Mouse (Mus musculus) embryonic facial prominence, embryonic 14.5 days (tissue): ENCODE measurements around the gene Slc12a8. TPM values are rescaled to one million over a fixed set of nuclear protein-coding genes. Genes with fewer than 3 reads are reported as not detected.
"Not testable (repeated sequence)": the region's sequence is repeated elsewhere in the genome, so short reads cannot be mapped to it uniquely, and the experiment has no call there.

ENCODE experiments used
- ATAC-seq: fragments of 200-750 bp; cut with Nextera tagmentation; 2 replicates; pipeline ENCODE4 v1.8.0; 2017; ENCODE audit warnings: low read depth, moderate number of reproducible peaks, moderate TSS enrichment
- DNase-seq: peaks from one replicate; pipeline ENCODE4 v3.0.0-alpha.2; 2015; ENCODE audit warnings: low spot score
- H3K27ac ChIP-seq: fragments of 300-500 bp; sonication (generic); replicated peaks from 2 replicates; pipeline ENCODE4 v1.5.1; 2014; ENCODE audit warnings: low read depth, mild to moderate bottlenecking, low read length, moderate library complexity
- H3K27me3 ChIP-seq: fragments of 300-500 bp; sonication (generic); replicated peaks from 2 replicates; pipeline ENCODE4 v1.6.1; 2014; ENCODE audit warnings: low read length; ENCODE audit not compliant: control insufficient read depth, insufficient read depth
- H3K36me3 ChIP-seq: fragments of 300-500 bp; sonication (generic); 2 replicates; pipeline ENCODE4 v1.6.1; 2014; ENCODE audit warnings: low read length, mixed read lengths; ENCODE audit not compliant: control insufficient read depth, insufficient read depth
- H3K4me1 ChIP-seq: fragments of 300-500 bp; sonication (generic); 2 replicates; pipeline ENCODE4 v1.6.1; 2014; ENCODE audit warnings: antibody characterized with exemption, low read length; ENCODE audit not compliant: control insufficient read depth, insufficient read depth
- H3K4me2 ChIP-seq: fragments of 300-500 bp; sonication (generic); 2 replicates; pipeline ENCODE4 v1.6.1; 2014; ENCODE audit warnings: low read depth, mild to moderate bottlenecking, low read length, moderate library complexity, mixed read lengths
- H3K4me3 ChIP-seq: fragments of 300-500 bp; sonication (generic); 2 replicates; pipeline ENCODE4 v1.5.1; 2014; ENCODE audit warnings: low read depth, mild to moderate bottlenecking, low read length
- H3K9ac ChIP-seq: fragments of 300-500 bp; sonication (generic); 2 replicates; pipeline ENCODE4 v1.6.1; 2014; ENCODE audit warnings: low read depth, mild to moderate bottlenecking, low read length, moderate library complexity, mixed read lengths
- H3K9me3 ChIP-seq: fragments of 300-500 bp; sonication (generic); 2 replicates; pipeline ENCODE4 v1.6.1; 2016; ENCODE audit warnings: low read length; ENCODE audit not compliant: control insufficient read depth
- WGBS: fragments of 180-500 bp; shearing (Covaris S2); extraction: QIAGEN DNeasy Blood & Tissue Kit; methylation state at CpG from one replicate; pipeline ENCODE4 v1.1.7; 2014; 5-methylcytosine and 5-hydroxymethylcytosine counted together
- polyA plus RNA-seq: library from polyadenylated mRNA; unstranded; fragments of >200 nt; fragmentation: Nextera tagmentation; extraction: Ambion mirVana; gene quantifications from 2 replicates; pipeline ENCODE4 v1.2.1, GENCODE M21; 2014

The Slc12a8 gene
- polyA plus RNA-seq, 1 experiment from 2014 or later, result 1.0 TPM

DNA sequence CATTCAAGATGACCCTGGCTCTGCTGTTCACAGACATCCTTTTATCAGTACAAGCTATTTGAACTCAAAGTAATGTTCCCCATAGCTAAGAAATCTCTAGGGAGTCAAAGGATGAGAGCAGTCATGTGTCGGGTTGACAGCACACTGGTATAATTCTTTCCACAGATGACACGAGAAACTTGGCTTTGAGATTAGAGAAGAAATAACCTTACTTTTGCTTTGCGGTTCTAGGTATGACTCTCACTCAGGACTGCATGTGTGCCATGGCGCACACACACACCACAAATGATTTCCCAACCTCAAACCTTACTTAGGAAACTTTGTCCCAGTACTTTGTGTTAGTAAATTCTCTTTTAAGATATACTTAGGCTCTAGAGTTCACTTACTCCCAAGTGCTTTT is 22.8 kb upstream of the Slc12a8 start:
- H3K27me3 ChIP-seq, result no peaks in the 10 kb centered on the region
- ATAC-seq (no peak), DNase-seq (no peak)
- H3K4me3 ChIP-seq, result no peak overlapping the region
- H3K4me1 ChIP-seq, result no peaks in the 10 kb centered on the region
- H3K4me2 ChIP-seq, result no peak overlapping the region
- peaks cover 42% of the 10 kb centered on the region for H3K36me3 ChIP-seq
- 88% methylated on average over 4 of the region's 4 CpGs for WGBS
- H3K9ac ChIP-seq, result no peak overlapping the region
- H3K9me3 ChIP-seq, result no peaks in the 10 kb centered on the region
- H3K27ac ChIP-seq, result no peak overlapping the region

DNA sequence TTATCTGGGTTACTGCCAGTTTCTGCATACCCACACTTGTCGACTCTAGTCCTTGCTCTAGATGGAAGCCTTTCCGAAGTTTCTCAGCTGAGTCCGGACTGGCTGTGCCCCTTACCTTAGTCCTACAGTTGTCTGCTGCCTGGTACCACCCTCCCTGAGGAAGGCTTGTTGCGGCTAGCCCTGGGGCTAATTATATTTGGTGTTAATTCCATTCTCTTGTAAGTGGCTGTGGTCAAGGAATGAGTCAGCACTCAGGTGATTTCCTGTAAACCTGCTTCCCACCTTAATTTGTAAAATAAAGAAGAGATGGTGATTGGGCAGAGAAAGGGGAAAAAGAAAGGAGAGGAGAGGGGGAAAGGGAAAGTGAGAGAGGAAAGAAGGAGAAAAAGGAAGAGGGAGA is 9.0 kb upstream of the Slc12a8 start:
- no peak overlapping the region for H3K4me3 ChIP-seq
- H3K4me1 ChIP-seq, result no peaks in the 10 kb centered on the region
- H3K27ac ChIP-seq, result no peak overlapping the region
- no peaks in the 10 kb centered on the region for H3K27me3 ChIP-seq
- H3K36me3 ChIP-seq, result no peaks in the 10 kb centered on the region; the same call in 1 of the 2 replicates
- no peak for ATAC-seq
- H3K9me3 ChIP-seq, result 0 out of 2 replicates have a peak, but pooled peaks cover 5% of the 10 kb centered on the region
- WGBS, result 90% methylated on average over 4 of the region's 4 CpGs
- H3K4me2 ChIP-seq, result no peak overlapping the region
- DNase-seq, result no peak
- H3K9ac ChIP-seq, result no peak overlapping the region

DNA sequence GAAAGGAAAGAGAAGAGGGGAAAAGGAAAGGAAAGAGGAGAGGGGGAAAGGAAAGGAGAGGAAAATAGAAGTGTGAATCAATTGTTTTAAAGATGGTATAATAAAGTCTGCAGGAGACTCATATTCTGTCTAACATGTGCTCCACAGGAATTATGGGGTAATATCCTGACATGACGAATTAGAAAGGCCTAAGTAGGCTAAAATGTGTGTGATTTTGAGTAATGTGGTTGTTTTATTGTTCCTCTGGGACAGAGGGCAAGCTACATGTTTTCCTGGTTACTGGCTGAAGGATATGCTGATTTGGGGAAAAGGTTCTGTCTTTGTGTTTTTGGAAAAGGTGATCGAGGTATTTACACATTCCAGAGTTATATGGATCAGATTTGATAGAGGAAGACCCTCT is 7.9 kb upstream of the Slc12a8 start:
- H3K9ac ChIP-seq, ATAC-seq, DNase-seq, H3K36me3 ChIP-seq, H3K4me3 ChIP-seq, H3K27ac ChIP-seq, H3K4me1 ChIP-seq, H3K9me3 ChIP-seq, H3K4me2 ChIP-seq, H3K27me3 ChIP-seq: not testable (repeated sequence)
- WGBS, result 86% methylated on average over 2 of the region's 2 CpGs

GRCm38 (mm10) chr16:33510856-33511255 is 6.3 kb upstream of the Slc12a8 start:
- H3K4me1 ChIP-seq, H3K27me3 ChIP-seq, H3K9ac ChIP-seq, ATAC-seq, H3K9me3 ChIP-seq, H3K4me3 ChIP-seq, H3K27ac ChIP-seq, H3K4me2 ChIP-seq, DNase-seq, H3K36me3 ChIP-seq: not testable (repeated sequence)
- 95% methylated on average over 4 of the region's 4 CpGs for WGBS

DNA sequence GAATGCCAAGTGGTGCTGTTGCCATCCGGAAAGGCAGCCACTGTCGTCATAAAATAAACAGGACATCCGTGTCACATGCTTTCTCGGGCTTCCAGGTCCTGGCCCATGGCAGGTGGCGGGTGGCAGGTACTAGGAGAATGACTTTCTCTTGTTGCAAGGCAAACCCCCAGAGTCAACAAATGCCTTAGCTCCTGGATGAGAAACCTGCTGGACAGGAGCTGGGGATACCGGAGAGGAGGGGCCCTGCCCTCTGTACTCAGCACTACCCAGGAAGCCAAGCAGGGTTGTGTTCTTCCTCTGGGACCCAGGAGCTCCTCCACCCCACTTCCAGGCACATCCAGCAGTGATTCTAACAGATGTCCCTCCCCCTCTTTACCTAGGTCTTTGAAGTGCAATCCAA is 4.6 kb upstream of the Slc12a8 start:
- ATAC-seq (no peak), DNase-seq (no peak)
- H3K27ac ChIP-seq, result no peak overlapping the region
- peaks cover 8% of the 10 kb centered on the region; the same call in 1 of the 2 replicates for H3K4me1 ChIP-seq
- H3K4me3 ChIP-seq, result no peak overlapping the region
- 0 out of 2 replicates have a peak, but pooled peaks cover 5% of the 10 kb centered on the region for H3K9me3 ChIP-seq
- no peaks in the 10 kb centered on the region for H3K27me3 ChIP-seq
- no peak overlapping the region for H3K4me2 ChIP-seq
- H3K36me3 ChIP-seq, result no peaks in the 10 kb centered on the region
- 78% methylated on average over 6 of the region's 6 CpGs for WGBS
- H3K9ac ChIP-seq, result no peak overlapping the region

- no peaks in the 10 kb centered on the region for H3K36me3 ChIP-seq
- no peaks in the 10 kb centered on the region for H3K27me3 ChIP-seq
- H3K4me3 ChIP-seq, result peak overlapping the region; percentile 40
- H3K4me2 ChIP-seq, result peak overlapping the region; percentile 78
- DNase-seq, result no peak
- WGBS, result 17% methylated on average over 4 of the region's 4 CpGs
- H3K9ac ChIP-seq, result peak overlapping the region; percentile 60; the same call in 1 of the 2 replicates
- peaks cover 13% of the 10 kb centered on the region for H3K4me1 ChIP-seq
- no peaks in the 10 kb centered on the region for H3K9me3 ChIP-seq
- H3K27ac ChIP-seq, result no peak overlapping the region
- ATAC-seq, result no peak
These were observed 499 bp downstream of the Slc12a8 start for GRCm38 (mm10) chr16:33517627-33518026.

GRCm38 (mm10) chr16:33518236-33518635 is 1.1 kb downstream of the Slc12a8 start:
- H3K4me2 ChIP-seq, result no peak overlapping the region
- ATAC-seq (no peak), DNase-seq (peak; percentile 10)
- H3K27me3 ChIP-seq, result no peaks in the 10 kb centered on the region
- H3K27ac ChIP-seq, result no peak overlapping the region
- WGBS, result 63% methylated on average over 7 of the region's 7 CpGs
- H3K9me3 ChIP-seq, result no peaks in the 10 kb centered on the region
- H3K4me3 ChIP-seq, result no peak overlapping the region
- peaks cover 13% of the 10 kb centered on the region for H3K4me1 ChIP-seq
- no peak overlapping the region for H3K9ac ChIP-seq
- no peaks in the 10 kb centered on the region for H3K36me3 ChIP-seq

GRCm38 (mm10) chr16:33519916-33520568 is 2.9 kb downstream of the Slc12a8 start:
- H3K9me3 ChIP-seq, result no peaks in the 10 kb centered on the region
- H3K27me3 ChIP-seq, result no peaks in the 10 kb centered on the region
- no peak overlapping the region for H3K4me3 ChIP-seq
- WGBS, result 80% methylated on average over 6 of the region's 6 CpGs
- ATAC-seq (no peak), DNase-seq (no peak)
- no peaks in the 10 kb centered on the region for H3K36me3 ChIP-seq
- no peak overlapping the region for H3K9ac ChIP-seq
- no peak overlapping the region for H3K4me2 ChIP-seq
- H3K4me1 ChIP-seq, result peaks cover 13% of the 10 kb centered on the region
- no peak overlapping the region for H3K27ac ChIP-seq

- H3K4me3 ChIP-seq, result no peak overlapping the region
- no peak overlapping the region for H3K27ac ChIP-seq
- ATAC-seq, result no peak
- H3K27me3 ChIP-seq, result no peaks in the 10 kb centered on the region
- peaks cover 5% of the 10 kb centered on the region for H3K4me1 ChIP-seq
- H3K4me2 ChIP-seq, result no peak overlapping the region
- WGBS, result 50% methylated on average over 4 of the region's 4 CpGs
- no peaks in the 10 kb centered on the region for H3K36me3 ChIP-seq
- no peak overlapping the region for H3K9ac ChIP-seq
- H3K9me3 ChIP-seq, result no peaks in the 10 kb centered on the region
- DNase-seq, result no peak
These were observed 5.4 kb downstream of the Slc12a8 start for GRCm38 (mm10) chr16:33522516-33522915.
